Mouse (Mus musculus) erythroid progenitor cell, adult 5-6 weeks (primary cell): ENCODE data around the gene Myo1e. TPM values are rescaled to one million over a fixed set of nuclear protein-coding genes. Genes with fewer than 3 reads are reported as not detected.
"Not testable (repeated sequence)": the region's sequence is repeated elsewhere in the genome, so short reads cannot be mapped to it uniquely, and the experiment has no call there.

Experiments used
- ATAC-seq: replicated peaks from 2 replicates; pipeline ENCODE4 v1.8.0; 2016; ENCODE audit warnings: moderate number of reproducible peaks, mild to moderate bottlenecking, moderate TSS enrichment, inconsistent platforms; ENCODE audit not compliant: poor library complexity, low FRiP score, severe bottlenecking
- total RNA-seq, 2 experiments: library from RNA; stranded (forward) in 1 of 2; stranded (reverse) in 1 of 2; fragments of 150-400 nt in 1 of 2; fragments of 186-747, 209-891 nt in 1 of 2; gene quantifications; 2 replicates each; pipeline versions ENCODE4 v1.2.3 to v1.2.4; 2015 to 2017; ENCODE audit warnings: low replicate concordance in 2 of 2

Myo1e gene
- total RNA-seq, 2 experiments from 2014 or later = 1.5 to 2.1 TPM

GRCm38 (mm10) chr9:70248046-70248445 lies 40.9 kb downstream of the Myo1e start:
- no peak for ATAC-seq

GRCm38 (mm10) chr9:70248826-70249225 lies 41.7 kb downstream of the Myo1e start:
- no peak for ATAC-seq

GRCm38 (mm10) chr9:70249881-70250681 lies 42.9 kb downstream of the Myo1e start:
- ATAC-seq = no peak

GRCm38 (mm10) chr9:70251441-70251985 lies 44.4 kb downstream of the Myo1e start:
- ATAC-seq = no peak

- no peak for ATAC-seq
Observed at GRCm38 (mm10) chr9:70253016-70253415, 45.9 kb downstream of the Myo1e start.

GRCm38 (mm10) chr9:70255005-70255404 lies 47.9 kb downstream of the Myo1e start:
- no peak for ATAC-seq

GRCm38 (mm10) chr9:70256027-70256426 lies 48.9 kb downstream of the Myo1e start:
- ATAC-seq = not testable (repeated sequence)

- no peak for ATAC-seq
Observed at GRCm38 (mm10) chr9:70257289-70258101, 50.3 kb downstream of the Myo1e start.

- no peak for ATAC-seq
Observed at GRCm38 (mm10) chr9:70260324-70260841, 53.2 kb downstream of the Myo1e start.

GRCm38 (mm10) chr9:70261646-70262045 lies 54.5 kb downstream of the Myo1e start:
- ATAC-seq = no peak

GRCm38 (mm10) chr9:70263134-70263533 lies 56.0 kb downstream of the Myo1e start:
- ATAC-seq = no peak

- ATAC-seq = no peak
Observed at GRCm38 (mm10) chr9:70263735-70264134, 56.6 kb downstream of the Myo1e start.

- ATAC-seq = no peak
Observed at GRCm38 (mm10) chr9:70265513-70265912, 58.4 kb downstream of the Myo1e start.

- no peak for ATAC-seq
Observed at GRCm38 (mm10) chr9:70266186-70266585, 59.0 kb downstream of the Myo1e start.

- no peak for ATAC-seq
Observed at GRCm38 (mm10) chr9:70267108-70267507, 60.0 kb downstream of the Myo1e start.

GRCm38 (mm10) chr9:70269349-70269748 lies 62.2 kb downstream of the Myo1e start:
- ATAC-seq = no peak

GRCm38 (mm10) chr9:70270468-70270867 lies 63.3 kb downstream of the Myo1e start:
- no peak for ATAC-seq

GRCm38 (mm10) chr9:70271137-70271536 lies 64.0 kb downstream of the Myo1e start:
- ATAC-seq = no peak

GRCm38 (mm10) chr9:70271631-70272030 lies 64.5 kb downstream of the Myo1e start:
- ATAC-seq = no peak

- ATAC-seq = no peak
Observed at GRCm38 (mm10) chr9:70274071-70274470, 66.9 kb downstream of the Myo1e start.
